Mouse (Mus musculus) adrenal gland, adult 8-10 months (tissue): ENCODE data around the gene Pias4. TPM values are rescaled to one million over a fixed set of nuclear protein-coding genes. Genes with fewer than 3 reads are reported as not detected.
"Not testable (repeated sequence)": the region's sequence is repeated elsewhere in the genome, so short reads cannot be mapped to it uniquely, and the experiment has no call there.

Experiments
- DNase-seq: peaks from one replicate; pipeline ENCODE4 v3.0.0; 2022
- total RNA-seq, 4 experiments: library from RNA; stranded (reverse); gene quantifications; 2 replicates each; pipeline ENCODE4 v1.2.4; 2022

Pias4 gene
- total RNA-seq, 4 experiments from 2014 or later, result 22.8 to 32.5 (median 30.1) TPM

DNA sequence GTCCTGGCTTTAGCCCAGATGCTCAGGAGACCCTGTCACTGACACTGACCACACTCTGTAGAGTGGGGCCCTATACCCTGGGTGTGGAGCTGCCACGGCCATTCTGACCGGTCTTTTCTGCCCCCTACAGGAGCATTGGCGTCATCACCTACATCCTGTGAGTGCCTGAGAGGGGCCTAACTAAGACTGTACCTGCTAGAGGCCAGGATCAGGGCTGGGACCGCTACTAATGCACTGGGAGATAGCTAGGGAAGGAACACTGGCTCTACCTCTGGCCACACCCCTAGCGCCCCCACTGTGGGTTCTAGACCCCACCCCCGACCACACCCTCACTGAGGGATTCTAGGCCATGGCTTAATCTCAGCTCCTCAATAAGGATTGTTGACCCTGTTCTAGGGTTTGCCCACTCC lies 23.2 kb upstream of the Pias4 start:
- no peak for DNase-seq

GRCm38 (mm10) chr10:81190236-81190911 lies 22.7 kb upstream of the Pias4 start:
- no peak for DNase-seq

GRCm38 (mm10) chr10:81189821-81190220 lies 22.1 kb upstream of the Pias4 start:
- no peak for DNase-seq

GRCm38 (mm10) chr10:81187161-81187560 lies 19.4 kb upstream of the Pias4 start:
- no peak for DNase-seq

DNA sequence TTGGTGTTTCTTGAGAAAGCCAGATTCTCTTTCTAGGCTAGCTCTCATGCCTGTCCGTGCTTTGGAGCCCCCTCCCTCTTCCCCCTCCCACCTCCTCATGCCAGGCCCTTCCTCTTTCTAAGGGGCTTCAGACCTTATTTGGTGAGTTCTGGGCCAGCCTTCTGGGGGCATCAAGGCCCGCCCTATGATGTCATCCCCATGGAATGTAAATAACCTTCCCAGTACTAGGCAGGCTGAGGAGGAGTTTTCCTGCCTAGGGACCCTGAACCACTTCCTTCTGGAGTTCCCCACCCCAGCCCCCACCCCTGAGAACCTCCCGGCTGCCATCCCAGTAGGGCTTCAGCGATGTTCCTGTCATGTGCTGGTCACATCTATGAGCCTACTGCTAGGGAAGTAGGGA lies 17.0 kb upstream of the Pias4 start:
- DNase-seq, result no peak

GRCm38 (mm10) chr10:81183805-81184204 lies 16.1 kb upstream of the Pias4 start, which contains the start of gene 4930442H23Rik:
Gene 4930442H23Rik (minus strand): TSS chr10:81183849.
- DNase-seq, result no peak

DNA sequence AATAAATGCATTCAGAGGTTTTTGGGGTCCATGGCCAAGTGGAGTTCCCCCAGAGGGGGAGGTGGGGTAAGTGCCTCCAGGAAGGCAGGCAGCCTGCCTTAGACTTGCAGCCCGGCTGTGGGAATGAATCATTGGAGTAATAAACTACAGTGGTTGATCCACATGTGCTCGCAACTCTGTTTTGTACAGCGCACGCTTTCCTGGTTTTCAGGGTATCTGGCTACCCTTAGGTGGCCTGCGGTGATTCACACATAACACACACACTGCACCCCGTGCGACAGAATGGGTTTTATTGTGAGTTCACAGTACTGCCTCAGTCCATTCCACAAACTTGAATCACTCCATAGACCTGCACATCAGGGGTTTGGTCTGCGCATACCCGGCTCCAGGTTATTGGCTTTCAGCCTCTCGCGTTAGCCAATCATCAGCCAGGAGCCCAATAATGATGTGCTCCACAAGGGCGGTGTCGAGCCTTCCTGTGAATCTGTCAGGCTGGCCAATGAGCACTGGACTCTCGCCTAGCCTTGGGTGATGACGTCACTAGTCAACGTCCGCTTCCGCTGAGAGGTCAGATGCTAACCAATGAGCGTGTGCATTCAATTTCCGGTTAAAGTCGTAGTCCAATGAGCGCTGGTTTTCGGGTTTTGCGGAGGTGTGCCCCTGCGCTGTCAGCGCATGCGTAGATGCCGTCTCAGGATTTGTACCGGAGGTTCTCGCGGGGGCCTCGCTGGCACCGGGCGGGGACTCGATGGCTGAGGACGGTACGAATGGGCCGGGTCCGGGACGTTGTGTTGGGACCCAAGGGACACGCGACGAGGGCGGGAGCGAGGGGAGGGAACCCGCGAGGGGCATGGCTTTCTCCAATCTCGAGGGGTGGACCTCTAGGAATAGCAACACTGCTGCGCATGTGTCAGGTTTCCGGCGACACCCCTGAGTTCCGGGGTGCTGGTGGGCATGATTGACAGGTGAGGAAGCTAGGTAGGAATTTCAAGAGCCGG lies 14.9 kb upstream of the Pias4 start, which contains the start of gene Dapk3:
Dapk3 (plus strand) TSS at position 670 of the 998 bp plus-strand sequence.
- peak; percentile 98 for DNase-seq

- not testable (repeated sequence) for DNase-seq
Observed at GRCm38 (mm10) chr10:81181860-81182259, 14.1 kb upstream of the Pias4 start.

DNA sequence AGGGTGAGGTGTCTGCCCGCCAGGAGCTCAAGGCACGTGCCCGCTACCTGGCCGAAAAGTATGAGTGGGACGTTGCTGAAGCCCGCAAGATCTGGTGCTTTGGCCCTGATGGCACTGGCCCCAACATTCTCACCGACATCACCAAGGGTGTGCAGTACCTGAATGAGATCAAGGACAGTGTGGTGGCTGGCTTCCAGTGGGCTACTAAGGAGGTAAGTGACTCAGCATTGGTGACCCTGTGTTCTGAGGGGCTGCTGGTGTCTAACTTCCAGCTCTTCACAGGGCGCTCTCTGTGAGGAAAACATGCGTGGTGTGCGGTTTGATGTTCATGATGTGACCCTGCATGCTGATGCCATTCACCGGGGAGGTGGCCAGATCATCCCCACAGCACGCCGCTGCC lies 13.2 kb upstream of the Pias4 start:
- DNase-seq, result no peak

DNA sequence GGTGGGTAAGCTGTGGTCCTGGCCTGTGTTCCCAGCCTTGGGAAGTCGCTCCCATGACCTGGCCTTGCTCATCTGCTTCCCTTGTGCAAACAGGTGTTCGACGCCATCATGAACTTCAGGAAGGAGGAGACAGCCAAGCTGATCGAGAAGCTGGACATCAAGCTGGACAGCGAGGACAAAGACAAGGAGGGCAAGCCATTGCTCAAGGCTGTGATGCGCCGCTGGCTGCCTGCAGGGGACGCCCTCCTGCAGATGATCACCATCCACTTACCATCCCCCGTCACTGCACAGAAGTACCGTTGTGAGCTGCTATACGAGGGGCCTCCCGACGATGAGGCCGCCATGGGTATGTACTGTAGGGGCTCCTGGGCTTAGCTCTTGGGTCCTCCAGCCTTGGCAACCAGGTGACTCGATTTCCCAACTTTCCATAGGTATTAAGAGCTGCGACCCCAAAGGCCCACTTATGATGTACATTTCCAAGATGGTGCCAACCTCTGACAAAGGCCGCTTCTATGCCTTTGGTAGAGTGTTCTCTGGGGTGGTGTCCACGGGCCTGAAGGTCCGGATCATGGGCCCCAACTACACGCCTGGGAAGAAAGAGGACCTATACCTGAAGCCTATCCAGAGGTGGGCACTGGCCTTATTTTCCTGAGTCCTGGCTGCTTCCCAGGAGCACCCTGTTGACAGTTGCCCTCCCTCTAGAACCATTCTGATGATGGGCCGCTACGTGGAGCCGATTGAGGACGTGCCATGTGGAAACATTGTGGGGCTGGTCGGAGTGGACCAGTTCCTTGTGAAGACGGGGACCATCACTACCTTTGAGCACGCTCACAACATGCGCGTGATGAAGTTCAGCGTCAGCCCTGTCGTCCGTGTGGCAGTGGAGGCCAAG lies 12.0 kb upstream of the Pias4 start:
- DNase-seq, result no peak

DNA sequence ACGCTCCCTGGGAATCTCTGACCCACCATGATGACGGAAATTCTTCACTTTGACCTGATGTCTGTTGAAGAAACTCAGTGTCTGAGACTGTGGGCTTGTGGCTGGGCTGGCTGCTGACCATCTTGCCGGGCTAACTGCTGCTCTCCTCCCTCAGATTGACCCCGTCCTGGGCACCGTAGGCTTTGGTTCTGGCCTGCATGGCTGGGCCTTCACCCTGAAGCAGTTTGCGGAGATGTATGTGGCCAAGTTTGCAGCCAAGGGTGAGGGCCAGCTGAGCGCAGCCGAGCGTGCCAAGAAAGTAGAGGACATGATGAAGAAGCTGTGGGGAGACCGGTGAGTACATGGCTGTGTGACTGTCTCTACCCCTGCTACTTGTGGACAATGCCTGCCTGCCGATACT lies 11.2 kb upstream of the Pias4 start:
- no peak for DNase-seq

DNA sequence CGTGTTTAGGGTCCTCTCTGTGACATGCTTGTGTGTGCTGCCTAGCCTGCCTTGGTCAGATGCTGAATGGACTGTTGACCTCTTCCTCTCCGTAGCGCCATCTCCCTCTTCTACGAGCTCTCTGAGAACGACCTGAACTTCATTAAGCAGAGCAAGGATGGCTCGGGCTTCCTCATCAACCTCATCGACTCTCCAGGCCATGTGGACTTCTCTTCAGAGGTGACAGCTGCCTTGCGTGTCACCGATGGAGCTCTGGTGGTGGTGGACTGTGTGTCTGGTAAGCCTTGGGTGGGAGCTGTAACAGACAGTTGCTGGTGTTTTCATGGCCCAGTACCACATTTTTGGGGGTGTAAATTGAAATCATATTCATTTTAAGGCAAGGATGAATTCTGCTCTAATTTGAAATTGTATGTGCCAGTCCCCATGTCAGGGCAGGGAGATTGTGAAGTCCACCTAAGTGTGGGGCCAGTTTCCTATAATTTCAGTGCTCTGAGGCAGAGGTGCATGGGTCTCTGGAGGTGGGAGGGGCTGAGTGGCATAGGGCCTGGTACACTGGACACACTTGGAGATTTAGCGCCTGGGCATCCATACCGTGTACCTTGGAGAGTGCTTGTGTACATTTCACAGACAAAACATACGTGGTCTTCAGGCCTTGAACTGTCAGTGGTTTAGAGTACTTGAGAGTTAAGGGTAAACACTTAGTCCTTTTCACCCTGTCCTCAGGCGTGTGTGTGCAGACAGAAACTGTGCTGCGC lies 10.4 kb upstream of the Pias4 start:
- no peak for DNase-seq

- DNase-seq, result no peak
Observed at GRCm38 (mm10) chr10:81177491-81177925, 9.8 kb upstream of the Pias4 start.

- peak; percentile 97 for DNase-seq
Observed at GRCm38 (mm10) chr10:81176466-81177271, 8.9 kb upstream of the Pias4 start, which contains the start of gene Eef2. Gene Eef2 (plus strand): TSS chr10:81176631.

DNA sequence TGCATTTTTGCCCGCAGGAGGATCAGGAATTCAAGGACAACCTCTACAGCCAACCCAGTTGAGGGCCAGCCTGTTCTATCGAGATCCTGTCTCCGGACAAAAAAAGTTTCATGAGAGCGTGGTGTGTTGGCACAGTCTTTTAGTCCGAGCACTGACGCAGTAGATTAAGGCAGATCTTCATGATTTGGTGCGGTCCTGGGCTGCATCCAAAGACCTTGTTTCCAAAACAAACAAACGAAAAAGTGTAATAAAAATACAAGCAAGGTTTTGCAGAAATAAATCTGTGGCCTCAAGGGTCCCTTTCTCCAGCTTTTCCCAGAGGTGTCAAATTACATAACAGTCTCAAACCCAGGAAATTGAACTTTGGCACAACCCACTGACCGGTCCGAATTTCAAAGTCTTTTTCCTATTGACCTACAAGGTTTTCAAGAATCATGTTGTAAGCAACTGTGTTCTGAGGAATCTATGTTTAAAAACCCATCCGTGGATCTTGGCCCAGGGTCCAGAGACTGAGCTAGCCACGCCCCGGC lies 8.3 kb upstream of the Pias4 start:
- peak; percentile 70 for DNase-seq

- not testable (repeated sequence) for DNase-seq
Observed at GRCm38 (mm10) chr10:81175345-81175701, 7.6 kb upstream of the Pias4 start.

- peak; percentile 83 for DNase-seq
Observed at GRCm38 (mm10) chr10:81174617-81175344, 7.1 kb upstream of the Pias4 start.

- peak; percentile 81 for DNase-seq
Observed at GRCm38 (mm10) chr10:81173132-81173531, 5.4 kb upstream of the Pias4 start.

DNA sequence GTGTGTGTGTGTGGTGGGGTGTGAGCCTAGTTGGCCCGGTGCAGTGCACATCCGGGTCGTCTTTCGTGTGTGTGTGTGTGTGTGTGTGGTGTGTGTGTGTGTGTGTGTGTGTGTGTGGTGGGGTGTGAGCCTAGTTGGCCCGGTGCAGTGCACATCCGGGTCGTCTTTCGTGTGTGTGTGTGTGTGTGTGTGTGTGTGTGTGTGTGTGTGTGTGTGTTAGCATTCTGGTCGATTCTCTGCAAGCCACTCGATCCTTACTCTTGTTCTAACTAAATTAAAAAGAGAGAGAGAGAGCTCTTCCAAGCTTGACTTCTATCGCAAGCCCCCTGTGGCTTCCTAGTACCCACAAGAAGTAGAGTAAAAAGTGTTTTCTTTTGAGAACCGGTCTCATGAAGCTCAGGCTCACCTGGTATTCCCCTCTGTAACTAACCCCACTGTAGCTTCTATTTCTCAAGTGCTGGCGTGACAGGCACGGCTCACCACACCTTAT lies 1.7 kb upstream of the Pias4 start:
- not testable (repeated sequence) for DNase-seq
